Mouse (Mus musculus): ENCODE measurements around the gene Gimap9. TPM values are rescaled to one million over a fixed set of nuclear protein-coding genes. Genes with fewer than 3 reads are reported as not detected.

The Gimap9 gene
- total RNA-seq, 2 experiments from 2014 or later, result 0.83 to 1.4 TPM

DNA sequence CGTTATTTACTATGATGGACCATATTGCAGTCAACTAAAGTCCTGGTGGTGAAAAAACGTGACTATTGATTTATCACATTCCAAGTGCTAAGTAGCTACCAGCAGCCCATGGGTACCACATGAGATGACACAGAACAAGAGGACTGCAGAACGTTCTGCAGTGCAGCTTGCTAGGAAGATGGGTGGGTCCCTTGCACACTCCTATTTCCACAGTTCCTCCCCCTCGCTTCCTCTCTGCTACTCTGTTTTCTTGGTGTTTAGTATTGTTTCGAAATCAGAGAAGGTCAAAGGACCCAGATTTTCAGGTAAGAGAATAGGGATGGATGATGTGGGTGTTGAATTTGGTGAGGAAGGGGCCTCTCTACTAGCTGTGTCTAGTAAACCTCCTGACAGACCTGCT, 8.4 kb downstream of the Gimap9 start, which contains the start of gene Gimap4:
Gene Gimap4, plus strand, starts transcription at position 231 of the 400 bp plus-strand sequence.
- intact Hi-C loops (cut with DNase I), result no loop called here
- DNase-seq (ENCODE audit: low spot score in 2 of 2), result no peak

DNA sequence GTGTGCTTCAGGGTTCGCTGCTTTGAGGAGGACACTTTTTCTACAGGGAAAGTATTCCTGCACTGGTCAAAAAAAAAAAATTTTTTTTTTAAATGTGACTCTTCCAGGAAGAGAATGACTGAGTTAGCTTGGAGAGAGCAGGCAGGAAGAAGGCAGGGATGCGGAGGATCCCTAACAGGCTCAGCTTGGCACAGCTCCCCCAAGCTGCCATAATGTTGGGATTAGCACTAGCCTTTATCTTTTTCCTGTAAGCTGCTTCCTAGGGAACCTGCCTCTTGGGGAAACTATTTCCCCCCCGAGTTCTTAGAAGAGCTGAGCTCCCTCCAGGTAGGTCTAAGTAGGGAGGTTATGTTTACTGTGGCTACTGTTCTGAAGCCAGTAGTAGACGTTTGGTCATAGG, 8.9 kb downstream of the Gimap9 start:
- intact Hi-C loops (cut with DNase I), result no loop called here
- DNase-seq (ENCODE audit: low spot score in 2 of 2), result no peak

DNA sequence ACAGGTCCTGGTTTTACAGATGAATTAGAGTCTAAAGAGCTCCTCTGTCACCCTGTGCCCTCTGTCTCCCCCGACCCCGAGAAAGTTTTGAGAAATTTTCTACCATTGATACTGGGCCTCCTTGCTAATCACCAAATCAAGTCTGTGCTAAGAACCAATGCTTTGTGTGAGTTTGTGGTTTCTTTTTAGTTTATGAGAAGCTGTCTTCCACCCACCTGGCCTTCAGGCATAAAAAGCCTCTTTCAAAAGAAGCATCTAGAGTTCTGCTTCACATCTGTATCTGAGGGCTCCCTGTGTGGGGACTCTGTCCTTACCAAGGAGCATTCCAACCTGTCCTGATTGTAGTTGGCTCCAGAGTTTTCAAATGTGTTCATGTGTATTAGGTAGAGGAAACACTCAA, 9.3 kb downstream of the Gimap9 start:
- intact Hi-C loops (cut with DNase I), result no loop called here
- DNase-seq (ENCODE audit: low spot score in 2 of 2), result no peak

- intact Hi-C loops (cut with DNase I), result no loop called here
- no peak for DNase-seq (ENCODE audit: low spot score in 2 of 2)
Measured at GRCm38 (mm10) chr6:48685694-48686665, 10.1 kb downstream of the Gimap9 start.

- intact Hi-C loops (cut with DNase I), result no loop called here
Measured at GRCm38 (mm10) chr6:48687077-48687476, 11.1 kb downstream of the Gimap9 start.

DNA sequence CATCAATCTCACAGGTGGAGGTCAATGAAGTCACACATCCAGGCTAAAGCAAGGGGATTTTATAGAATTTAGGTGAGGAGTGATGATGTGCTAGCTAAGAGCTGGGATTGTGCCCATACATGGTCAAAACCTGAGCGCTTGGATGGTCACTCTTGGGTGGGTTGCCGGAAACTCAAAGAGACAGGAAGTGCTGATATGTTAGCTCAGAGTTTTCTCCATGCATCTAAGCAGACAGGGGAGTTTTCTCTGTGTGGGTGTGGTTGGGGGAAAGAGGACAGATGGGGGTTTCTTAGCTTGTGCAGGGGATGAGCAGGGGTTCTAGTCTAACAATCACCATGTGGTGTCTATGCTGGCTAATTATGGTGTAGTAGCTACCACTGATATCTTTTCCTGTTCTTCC, 13.4 kb downstream of the Gimap9 start:
- intact Hi-C loops (cut with DNase I), result no loop called here
- DNase-seq (ENCODE audit: low spot score in 2 of 2), result no peak

More at GRCm38 (mm10) chr6:48687077-48687476, 11.1 kb downstream of the Gimap9 start:
- no peak for DNase-seq (ENCODE audit: low spot score in 2 of 2)

DNA sequence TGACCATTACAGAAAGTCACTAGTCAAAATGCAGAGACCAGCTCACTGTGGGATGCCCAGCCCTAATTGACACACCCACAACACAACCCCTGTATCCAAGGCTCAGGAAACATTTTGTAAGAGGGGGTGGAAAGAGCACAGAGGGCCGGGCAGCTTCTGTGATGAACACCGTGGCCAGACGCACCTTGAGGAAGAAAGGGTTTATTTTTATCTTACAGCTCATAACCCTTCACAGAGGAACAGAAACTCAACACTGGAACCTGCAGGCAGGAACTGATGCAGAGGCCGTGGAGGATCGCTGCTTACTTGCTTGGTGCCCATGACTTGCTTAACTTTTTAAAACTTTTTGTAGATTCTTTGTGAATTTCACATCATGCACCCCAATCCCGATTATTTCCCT, 17.0 kb downstream of the Gimap9 start:
- no peak for DNase-seq (ENCODE audit: low spot score in 2 of 2)
- intact Hi-C loops (cut with DNase I), result no loop called here

DNA sequence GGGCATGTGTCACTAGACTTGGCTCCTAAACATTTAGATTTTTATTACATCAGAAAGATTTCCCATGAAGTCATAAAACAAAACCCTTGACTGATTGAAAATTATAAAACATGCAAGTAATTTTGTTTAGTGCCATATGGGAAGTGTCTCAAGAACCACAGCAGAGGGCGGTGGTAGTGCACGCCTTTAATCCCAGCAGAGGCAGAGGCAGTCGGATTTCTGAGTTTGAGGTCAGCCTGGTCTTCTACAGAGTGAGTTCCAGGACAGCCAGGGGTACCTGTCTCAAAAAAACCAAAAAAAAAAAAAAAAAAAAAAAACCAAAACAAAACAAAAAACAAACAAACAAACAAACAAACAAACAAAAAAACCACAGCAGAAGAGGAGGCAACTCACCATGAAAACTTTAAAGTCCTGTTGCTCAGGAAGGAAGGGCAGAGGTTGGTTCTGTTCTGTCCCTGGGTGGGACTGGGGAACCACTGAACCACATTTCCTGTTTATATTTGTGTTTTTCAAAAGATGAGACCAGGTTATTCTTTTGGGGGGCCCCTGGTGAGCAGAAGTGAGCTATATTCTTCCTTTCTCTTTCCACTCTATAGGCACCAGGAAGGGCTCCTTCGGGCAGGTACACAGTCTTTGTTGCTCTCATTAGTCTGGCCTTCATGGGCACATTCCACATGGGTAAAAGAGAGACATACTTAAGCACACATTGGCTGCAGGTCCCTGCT, 21.1 kb downstream of the Gimap9 start:
- intact Hi-C loops (cut with DNase I), result no loop called here
- no peak for DNase-seq (ENCODE audit: low spot score in 2 of 2)

DNA sequence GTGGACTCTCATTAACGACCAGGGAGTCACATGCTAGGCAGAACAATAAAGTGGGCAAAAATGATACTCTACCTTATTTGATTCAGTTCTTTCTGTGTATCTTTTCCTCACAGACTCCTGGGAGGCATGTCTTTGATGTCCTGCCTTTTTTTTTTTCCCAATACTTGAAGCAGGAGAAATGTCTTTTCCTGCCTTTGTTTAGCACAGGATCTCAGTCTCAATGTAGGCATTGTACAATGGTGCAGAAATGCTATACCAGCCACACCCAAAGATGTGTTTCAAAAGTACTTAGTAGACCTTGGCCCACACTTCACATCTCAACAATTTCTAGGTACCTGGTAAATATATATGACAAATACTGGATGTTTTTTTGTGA, 21.6 kb downstream of the Gimap9 start:
- intact Hi-C loops (cut with DNase I), result no loop called here
- no peak for DNase-seq (ENCODE audit: low spot score in 2 of 2)

GRCm38 (mm10) chr6:48698066-48698856, 22.3 kb downstream of the Gimap9 start:
- intact Hi-C loops (cut with DNase I), result no loop called here
- no peak for DNase-seq (ENCODE audit: low spot score in 2 of 2)

DNA sequence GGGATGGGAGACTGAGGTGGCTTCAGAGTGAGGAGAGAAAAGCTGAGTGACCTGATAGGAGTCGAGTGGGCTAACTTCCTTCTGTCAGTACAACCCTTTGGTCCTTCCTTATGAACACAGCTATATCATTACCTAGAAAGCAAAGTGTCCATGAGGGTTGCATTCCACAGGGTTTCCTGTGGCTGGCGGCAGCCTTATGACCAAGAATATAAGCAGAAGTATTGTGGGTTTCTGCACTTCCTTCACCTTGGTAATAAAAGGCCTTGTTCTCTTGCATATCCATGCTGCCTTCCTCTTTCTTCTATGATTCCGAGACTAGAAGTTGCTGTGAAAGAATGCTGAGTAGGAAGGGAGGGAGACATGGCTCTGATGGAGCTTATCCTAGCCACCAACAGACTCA, 23.0 kb downstream of the Gimap9 start:
- DNase-seq (ENCODE audit: low spot score in 2 of 2), result no peak
- intact Hi-C loops (cut with DNase I), result no loop called here

- DNase-seq (ENCODE audit: low spot score in 2 of 2), result no peak
- intact Hi-C loops (cut with DNase I), result no loop called here
Measured at GRCm38 (mm10) chr6:48700251-48701075, 24.5 kb downstream of the Gimap9 start.

DNA sequence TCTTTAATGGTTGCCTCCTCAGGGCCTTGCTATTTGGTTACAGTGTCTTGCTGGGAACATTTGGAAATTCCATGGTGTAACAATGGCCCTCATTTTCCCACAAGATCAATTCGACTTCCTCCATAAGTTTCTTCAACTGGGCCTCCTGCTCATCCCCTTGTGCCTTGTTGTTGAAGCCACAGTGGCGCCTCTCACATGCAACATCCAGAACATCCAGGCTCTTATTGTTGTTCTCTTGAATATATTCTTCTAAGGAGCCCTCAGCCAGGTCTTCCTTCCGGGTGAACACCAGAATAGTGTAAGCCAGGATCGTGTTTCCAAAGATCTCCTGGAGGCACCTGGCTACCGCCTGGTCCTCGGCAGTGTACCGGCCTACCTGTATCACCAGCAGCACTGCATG, 26.2 kb downstream of the Gimap9 start:
- intact Hi-C loops (cut with DNase I), result no loop called here
- DNase-seq (ENCODE audit: low spot score in 2 of 2), result no peak

GRCm38 (mm10) chr6:48702601-48703000, 26.7 kb downstream of the Gimap9 start:
- intact Hi-C loops (cut with DNase I), result no loop called here
- no peak for DNase-seq (ENCODE audit: low spot score in 2 of 2)

- DNase-seq (ENCODE audit: low spot score in 2 of 2), result no peak
- intact Hi-C loops (cut with DNase I), result no loop called here
Measured at GRCm38 (mm10) chr6:48704146-48704545, 28.2 kb downstream of the Gimap9 start.

DNA sequence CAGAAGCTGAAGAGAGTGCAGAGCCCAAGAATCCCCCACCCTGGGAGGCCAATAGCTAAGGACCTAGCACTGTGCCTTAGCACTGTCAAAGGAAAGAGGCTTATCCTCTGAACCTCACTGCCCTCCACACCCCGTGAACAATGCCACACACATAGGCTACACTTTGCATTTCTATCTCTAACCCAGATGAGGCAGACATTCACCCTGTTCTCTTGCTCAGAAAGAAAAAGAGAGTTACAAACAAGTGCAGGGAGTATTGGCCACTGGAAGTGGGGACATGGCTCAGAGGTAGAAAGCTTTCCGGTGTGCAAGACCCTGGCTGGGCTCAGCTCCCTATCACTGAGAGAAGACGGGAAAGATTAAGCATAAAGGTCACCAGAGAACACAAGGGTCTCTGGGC, 30.2 kb downstream of the Gimap9 start:
- intact Hi-C loops (cut with DNase I), result no loop called here
- no peak for DNase-seq (ENCODE audit: low spot score in 2 of 2)

- intact Hi-C loops (cut with DNase I), result no loop called here
Measured at GRCm38 (mm10) chr6:48718455-48718854, 42.5 kb downstream of the Gimap9 start, which contains the start of the genes Gm28053 and Gimap7. Gm28053 (plus strand) TSS chr6:48718607. Gimap7 (plus strand) TSS chr6:48718621.

DNA sequence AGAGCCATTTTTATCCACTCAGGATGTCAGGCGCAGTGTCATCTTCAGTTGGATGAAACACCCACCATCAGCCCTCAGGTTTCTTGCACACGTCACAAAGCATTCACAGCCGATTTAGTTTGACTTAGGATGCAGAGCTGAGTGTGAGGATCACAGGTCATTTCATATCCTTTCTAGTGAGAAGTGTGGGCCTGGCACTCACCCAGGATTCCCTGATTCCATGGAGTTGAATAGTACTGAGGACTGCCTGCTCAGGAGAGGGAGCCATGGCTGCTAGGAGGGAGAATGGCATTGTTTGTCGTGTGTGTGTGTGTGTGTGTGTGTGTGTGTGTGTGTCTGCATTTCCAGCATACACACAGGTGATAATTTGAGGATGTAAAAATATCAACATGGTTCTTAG, 44.4 kb downstream of the Gimap9 start:
- DNase-seq (ENCODE audit: low spot score in 2 of 2), result no peak
- intact Hi-C loops (cut with DNase I), result no loop called here

More at GRCm38 (mm10) chr6:48718455-48718854, 42.5 kb downstream of the Gimap9 start, which contains the start of the genes Gm28053 and Gimap7:
- no peak for DNase-seq (ENCODE audit: low spot score in 2 of 2)

DNA sequence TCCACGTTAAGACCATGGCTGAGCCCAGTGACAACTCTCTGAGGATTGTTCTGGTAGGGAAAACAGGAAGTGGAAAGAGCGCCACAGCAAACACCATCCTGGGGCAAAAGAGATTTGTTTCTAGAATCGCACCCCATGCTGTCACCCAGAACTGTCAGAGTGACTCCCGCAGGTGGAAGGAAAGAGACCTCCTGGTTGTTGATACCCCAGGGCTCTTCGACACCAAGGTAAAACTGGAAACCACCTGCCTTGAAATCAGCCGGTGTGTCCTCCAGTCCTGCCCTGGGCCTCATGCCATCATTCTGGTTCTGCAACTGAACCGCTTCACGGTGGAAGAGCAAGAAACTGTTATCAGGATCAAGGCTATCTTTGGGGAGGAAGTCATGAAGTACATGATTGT, 47.5 kb downstream of the Gimap9 start:
- no peak for DNase-seq (ENCODE audit: low spot score in 2 of 2)
- intact Hi-C loops (cut with DNase I), result no loop called here
